Mouse (Mus musculus): ENCODE data around the gene 1700034J05Rik. TPM values are rescaled to one million over a fixed set of nuclear protein-coding genes. Genes with fewer than 3 reads are reported as not detected.

The 1700034J05Rik gene
- polyA plus RNA-seq (2014; fragmentation: Nextera tagmentation; extraction: Ambion mirVana) = 0.08 and 0.09 TPM in 2 replicates

DNA sequence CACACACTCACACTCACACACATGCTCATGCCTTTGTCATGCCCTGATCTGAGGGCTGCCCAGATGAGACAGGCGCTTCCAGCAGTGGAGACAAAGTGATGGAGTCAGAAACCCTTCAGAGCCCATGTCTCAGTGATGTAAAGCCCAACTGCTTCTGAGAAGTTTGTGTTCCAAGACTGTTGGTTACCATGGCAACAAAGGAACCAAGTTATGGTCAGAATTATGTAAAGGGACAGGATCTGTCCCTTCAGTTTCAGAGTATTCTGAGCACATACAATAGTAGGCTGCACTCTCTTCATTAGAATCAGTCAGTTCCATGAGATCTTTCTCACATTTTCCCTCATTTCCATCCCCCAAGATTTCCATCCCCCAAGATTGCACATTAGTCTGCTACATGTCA is at the start of gene 1700034J05Rik:
TSS of gene 1700034J05Rik (minus strand) at position 165 of the 400 bp plus-strand sequence.
- no peak for DNase-seq (ENCODE audit: low spot score)
- Histone ChIP-seq H3K27ac (ENCODE audit: low read depth, low read length) (no peak within 1 kb of the TSS), H3K9me3 (ENCODE audit: control insufficient read depth, low read length) (no peaks in the 10 kb centered on the region), H3K9ac (ENCODE audit: low read length) (no peak within 1 kb of the TSS), H3K4me1 (replicated peaks; ENCODE audit: control insufficient read depth, insufficient read depth, low read length) (peaks cover 7% of the 10 kb centered on the region; the same call in 1 of the 2 replicates), H3K36me3 (ENCODE audit: control insufficient read depth, insufficient read depth, low read length) (no peaks in the 10 kb centered on the region), H3K4me3 (ENCODE audit: low read depth, low read length) (no peak within 1 kb of the TSS), H3K27me3 (ENCODE audit: control insufficient read depth, insufficient read depth, low read length) (no peaks in the 10 kb centered on the region), H3K4me2 (ENCODE audit: low read depth, low read length, severe bottlenecking) (no peak within 1 kb of the TSS)
- no peak for ATAC-seq (replicated peaks; ENCODE audit: low FRiP score)
- WGBS = 75% methylated on average over 1 of the region's 1 CpGs

DNA sequence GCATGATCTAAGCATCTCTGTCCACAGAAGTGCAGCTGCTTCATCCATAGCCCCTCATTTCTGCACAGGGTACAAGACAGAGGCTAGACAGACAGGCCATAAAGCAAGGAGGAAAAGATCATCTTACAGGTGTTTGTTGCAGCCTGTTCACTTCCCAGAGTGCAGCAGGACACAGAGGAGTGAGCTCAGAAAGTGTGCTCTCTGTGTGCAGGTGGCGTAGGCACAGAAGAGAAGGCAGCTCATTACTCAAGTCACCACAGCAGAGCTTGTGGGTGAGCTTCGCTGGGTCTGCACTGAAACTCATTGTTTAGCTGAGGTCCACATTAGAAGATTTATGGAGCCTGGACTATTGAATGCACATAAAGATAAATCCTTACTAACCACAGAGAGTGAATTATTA is 45.5 kb upstream of the 1700034J05Rik start:
- Histone ChIP-seq H3K9me3 (ENCODE audit: control insufficient read depth, low read length) (no peaks in the 10 kb centered on the region), H3K36me3 (ENCODE audit: control insufficient read depth, insufficient read depth, low read length) (no peaks in the 10 kb centered on the region), H3K27ac (ENCODE audit: low read depth, low read length) (no peak overlapping the region), H3K4me1 (replicated peaks; ENCODE audit: control insufficient read depth, insufficient read depth, low read length) (no peaks in the 10 kb centered on the region), H3K4me3 (ENCODE audit: low read depth, low read length) (no peak overlapping the region), H3K4me2 (ENCODE audit: low read depth, low read length, severe bottlenecking) (no peak overlapping the region), H3K27me3 (ENCODE audit: control insufficient read depth, insufficient read depth, low read length) (no peaks in the 10 kb centered on the region), H3K9ac (ENCODE audit: low read length) (no peak overlapping the region)
- no peak for DNase-seq (ENCODE audit: low spot score)
- WGBS = 90% methylated on average over 2 of the region's 2 CpGs
- ATAC-seq (replicated peaks; ENCODE audit: low FRiP score) = no peak

DNA sequence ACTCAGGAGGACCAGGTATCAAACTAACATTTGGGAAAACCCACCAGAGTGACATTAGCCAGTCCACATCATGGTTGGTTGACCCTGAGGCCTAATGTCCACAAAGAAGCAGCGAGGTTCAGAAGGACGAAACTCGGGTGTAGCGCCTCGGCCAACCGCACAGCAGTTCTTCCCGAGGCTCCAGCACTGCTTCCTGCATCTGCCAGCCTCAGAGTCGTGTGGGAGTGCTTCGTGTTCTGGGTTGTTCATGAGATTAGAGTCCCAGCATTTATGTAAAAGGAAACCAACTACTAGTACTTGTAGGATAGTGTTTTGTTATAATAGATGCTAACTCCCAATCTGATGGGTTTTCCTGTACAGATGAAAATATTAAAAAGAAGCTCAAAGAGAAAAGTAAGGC is 45.1 kb upstream of the 1700034J05Rik start:
- Histone ChIP-seq H3K27me3 (ENCODE audit: control insufficient read depth, insufficient read depth, low read length) (no peaks in the 10 kb centered on the region), H3K4me1 (replicated peaks; ENCODE audit: control insufficient read depth, insufficient read depth, low read length) (no peaks in the 10 kb centered on the region), H3K9ac (ENCODE audit: low read length) (no peak overlapping the region), H3K4me2 (ENCODE audit: low read depth, low read length, severe bottlenecking) (no peak overlapping the region), H3K27ac (ENCODE audit: low read depth, low read length) (no peak overlapping the region), H3K9me3 (ENCODE audit: control insufficient read depth, low read length) (no peaks in the 10 kb centered on the region), H3K4me3 (ENCODE audit: low read depth, low read length) (no peak overlapping the region), H3K36me3 (ENCODE audit: control insufficient read depth, insufficient read depth, low read length) (no peaks in the 10 kb centered on the region)
- 91% methylated on average over 9 of the region's 9 CpGs for WGBS
- no peak for DNase-seq (ENCODE audit: low spot score)
- no peak for ATAC-seq (replicated peaks; ENCODE audit: low FRiP score)

DNA sequence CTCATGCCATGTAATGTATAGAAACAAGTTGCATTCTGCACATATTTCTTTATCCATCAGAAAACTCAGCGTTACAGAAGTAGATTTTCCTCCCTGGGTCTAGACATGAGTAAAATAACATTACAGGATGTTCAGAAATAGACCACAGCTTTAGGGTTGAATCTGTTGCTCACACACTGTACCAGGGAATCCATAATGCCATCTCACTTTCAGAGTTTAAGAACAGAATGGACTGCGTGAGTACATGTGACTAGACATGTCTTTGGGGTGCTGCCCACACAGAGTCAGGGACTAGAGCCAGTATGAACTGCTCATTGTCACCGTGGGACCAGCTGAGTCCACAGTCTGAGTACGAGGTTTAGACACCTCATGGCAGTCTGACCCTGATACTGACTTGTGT is 44.5 kb upstream of the 1700034J05Rik start:
- Histone ChIP-seq H3K36me3 (ENCODE audit: control insufficient read depth, insufficient read depth, low read length) (no peaks in the 10 kb centered on the region), H3K27ac (ENCODE audit: low read depth, low read length) (no peak overlapping the region), H3K4me3 (ENCODE audit: low read depth, low read length) (no peak overlapping the region), H3K4me2 (ENCODE audit: low read depth, low read length, severe bottlenecking) (no peak overlapping the region), H3K27me3 (ENCODE audit: control insufficient read depth, insufficient read depth, low read length) (no peaks in the 10 kb centered on the region), H3K9me3 (ENCODE audit: control insufficient read depth, low read length) (no peaks in the 10 kb centered on the region), H3K4me1 (replicated peaks; ENCODE audit: control insufficient read depth, insufficient read depth, low read length) (no peaks in the 10 kb centered on the region), H3K9ac (ENCODE audit: low read length) (no peak overlapping the region)
- 91% methylated on average over 4 of the region's 4 CpGs for WGBS
- ATAC-seq (replicated peaks; ENCODE audit: low FRiP score) = no peak
- DNase-seq (ENCODE audit: low spot score) = no peak

DNA sequence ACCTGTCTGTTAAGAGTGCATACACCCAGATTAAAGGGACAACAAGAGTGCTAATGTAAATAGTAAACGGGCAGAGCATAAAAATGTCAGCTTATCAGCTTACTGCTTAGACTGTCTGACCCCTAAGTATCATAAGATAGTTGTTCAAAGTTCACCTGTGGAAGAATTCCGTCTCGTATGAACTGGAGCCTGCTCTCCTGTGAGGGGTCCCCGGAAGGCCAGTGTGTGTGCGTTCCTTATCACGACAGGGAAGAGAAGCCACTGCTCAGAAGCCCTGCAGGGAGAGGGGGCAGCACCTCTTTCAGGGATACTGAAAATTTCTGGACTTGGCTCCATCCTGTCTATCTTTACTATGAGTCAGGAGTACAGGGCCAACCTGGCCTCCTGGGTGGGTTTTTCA is 42.8 kb upstream of the 1700034J05Rik start:
- ATAC-seq (replicated peaks; ENCODE audit: low FRiP score) (no peak), DNase-seq (ENCODE audit: low spot score) (no peak)
- no peak overlapping the region for H3K27ac ChIP-seq (ENCODE audit: low read depth, low read length)
- WGBS = 87% methylated on average over 6 of the region's 6 CpGs
- no peak overlapping the region for H3K4me2 ChIP-seq (ENCODE audit: low read depth, low read length, severe bottlenecking)
- H3K4me1 ChIP-seq (replicated peaks; ENCODE audit: control insufficient read depth, insufficient read depth, low read length) = no peaks in the 10 kb centered on the region
- no peaks in the 10 kb centered on the region for H3K27me3 ChIP-seq (ENCODE audit: control insufficient read depth, insufficient read depth, low read length)
- H3K36me3 ChIP-seq (ENCODE audit: control insufficient read depth, insufficient read depth, low read length) = no peaks in the 10 kb centered on the region
- H3K9me3 ChIP-seq (ENCODE audit: control insufficient read depth, low read length) = no peaks in the 10 kb centered on the region
- H3K4me3 ChIP-seq (ENCODE audit: low read depth, low read length) = no peak overlapping the region
- no peak overlapping the region for H3K9ac ChIP-seq (ENCODE audit: low read length)

DNA sequence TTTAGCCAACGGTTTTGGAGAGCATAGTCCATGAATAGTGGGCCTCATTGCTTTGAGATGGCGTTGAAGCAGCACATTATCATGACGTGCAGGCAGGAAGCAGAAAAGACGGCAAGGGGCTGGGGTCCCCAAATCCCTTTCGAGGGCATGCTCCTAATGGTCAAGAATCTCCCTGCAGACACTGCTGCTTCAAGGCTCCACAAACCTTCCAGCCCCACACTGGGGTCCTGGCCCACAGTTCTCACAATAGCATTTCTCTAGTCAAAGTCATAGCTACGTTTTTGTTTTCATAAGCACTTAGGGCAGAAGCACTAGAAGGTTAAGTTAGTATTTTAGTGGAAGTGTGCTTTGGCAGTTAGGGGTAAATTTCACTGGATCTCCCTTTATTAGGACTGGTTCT is 41.7 kb upstream of the 1700034J05Rik start:
- 84% methylated on average over 6 of the region's 6 CpGs for WGBS

DNA sequence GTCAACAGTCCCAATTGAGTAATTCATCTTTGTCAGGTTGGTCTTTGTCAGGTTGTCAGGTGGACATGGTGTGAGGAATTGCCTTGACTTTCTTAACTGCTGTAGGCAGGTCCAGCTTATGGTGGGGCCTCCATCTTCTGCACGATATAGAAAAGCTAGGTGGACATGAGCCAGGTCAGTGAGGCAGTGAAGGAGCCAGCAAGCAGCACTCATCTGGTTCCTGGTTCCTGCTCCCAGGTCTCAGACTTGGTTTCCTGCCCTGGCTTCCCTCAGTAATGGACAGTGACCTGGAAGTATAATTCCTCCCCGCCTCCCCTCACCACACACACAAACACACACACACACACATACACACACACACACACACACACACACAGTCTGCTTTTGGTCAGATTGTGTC is 41.2 kb upstream of the 1700034J05Rik start:
- WGBS = 84% methylated on average over 2 of the region's 2 CpGs
- no peak for ATAC-seq (replicated peaks; ENCODE audit: low FRiP score)
- Histone ChIP-seq H3K36me3 (ENCODE audit: control insufficient read depth, insufficient read depth, low read length) (no peaks in the 10 kb centered on the region), H3K4me1 (replicated peaks; ENCODE audit: control insufficient read depth, insufficient read depth, low read length) (no peaks in the 10 kb centered on the region), H3K9ac (ENCODE audit: low read length) (no peak overlapping the region), H3K4me2 (ENCODE audit: low read depth, low read length, severe bottlenecking) (no peak overlapping the region), H3K27ac (ENCODE audit: low read depth, low read length) (no peak overlapping the region), H3K4me3 (ENCODE audit: low read depth, low read length) (no peak overlapping the region), H3K27me3 (ENCODE audit: control insufficient read depth, insufficient read depth, low read length) (no peaks in the 10 kb centered on the region), H3K9me3 (ENCODE audit: control insufficient read depth, low read length) (no peaks in the 10 kb centered on the region)
- DNase-seq (ENCODE audit: low spot score) = no peak

More for the DNA sequence above, 41.7 kb upstream of the 1700034J05Rik start:
- H3K9ac ChIP-seq (ENCODE audit: low read length) = no peak overlapping the region
- H3K4me3 ChIP-seq (ENCODE audit: low read depth, low read length) = no peak overlapping the region
- no peaks in the 10 kb centered on the region for H3K9me3 ChIP-seq (ENCODE audit: control insufficient read depth, low read length)
- no peaks in the 10 kb centered on the region for H3K4me1 ChIP-seq (replicated peaks; ENCODE audit: control insufficient read depth, insufficient read depth, low read length)
- H3K27me3 ChIP-seq (ENCODE audit: control insufficient read depth, insufficient read depth, low read length) = no peaks in the 10 kb centered on the region
- no peak for DNase-seq (ENCODE audit: low spot score)
- no peak overlapping the region for H3K27ac ChIP-seq (ENCODE audit: low read depth, low read length)
- ATAC-seq (replicated peaks; ENCODE audit: low FRiP score) = no peak
- no peak overlapping the region for H3K4me2 ChIP-seq (ENCODE audit: low read depth, low read length, severe bottlenecking)
- H3K36me3 ChIP-seq (ENCODE audit: control insufficient read depth, insufficient read depth, low read length) = no peaks in the 10 kb centered on the region

DNA sequence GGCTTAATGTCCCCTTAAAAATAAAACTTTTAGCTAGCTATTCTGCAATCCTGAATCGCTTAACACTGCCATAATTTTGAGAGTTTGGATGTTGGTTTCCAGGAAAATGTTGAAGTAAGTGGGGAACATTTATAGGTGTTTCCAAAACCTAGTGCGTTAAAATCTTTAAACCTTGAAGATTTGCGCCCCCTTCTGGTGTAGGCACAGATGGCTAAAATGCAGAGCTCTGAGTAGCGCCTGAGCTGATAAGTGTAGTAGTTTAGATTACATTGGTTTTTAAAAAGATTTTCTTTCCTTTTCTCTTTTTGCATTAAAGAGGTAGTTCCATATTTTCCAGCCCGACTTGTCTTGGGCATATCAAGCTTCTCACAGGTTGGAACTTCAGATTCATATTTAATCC is 40.0 kb upstream of the 1700034J05Rik start:
- Histone ChIP-seq H3K27ac (ENCODE audit: low read depth, low read length) (no peak overlapping the region), H3K4me1 (replicated peaks; ENCODE audit: control insufficient read depth, insufficient read depth, low read length) (no peaks in the 10 kb centered on the region), H3K36me3 (ENCODE audit: control insufficient read depth, insufficient read depth, low read length) (no peaks in the 10 kb centered on the region), H3K9ac (ENCODE audit: low read length) (no peak overlapping the region), H3K4me3 (ENCODE audit: low read depth, low read length) (no peak overlapping the region), H3K27me3 (ENCODE audit: control insufficient read depth, insufficient read depth, low read length) (no peaks in the 10 kb centered on the region), H3K9me3 (ENCODE audit: control insufficient read depth, low read length) (no peaks in the 10 kb centered on the region), H3K4me2 (ENCODE audit: low read depth, low read length, severe bottlenecking) (no peak overlapping the region)
- peak; percentile 64 for DNase-seq (ENCODE audit: low spot score)
- no peak for ATAC-seq (replicated peaks; ENCODE audit: low FRiP score)
- 43% methylated on average over 5 of the region's 5 CpGs for WGBS

DNA sequence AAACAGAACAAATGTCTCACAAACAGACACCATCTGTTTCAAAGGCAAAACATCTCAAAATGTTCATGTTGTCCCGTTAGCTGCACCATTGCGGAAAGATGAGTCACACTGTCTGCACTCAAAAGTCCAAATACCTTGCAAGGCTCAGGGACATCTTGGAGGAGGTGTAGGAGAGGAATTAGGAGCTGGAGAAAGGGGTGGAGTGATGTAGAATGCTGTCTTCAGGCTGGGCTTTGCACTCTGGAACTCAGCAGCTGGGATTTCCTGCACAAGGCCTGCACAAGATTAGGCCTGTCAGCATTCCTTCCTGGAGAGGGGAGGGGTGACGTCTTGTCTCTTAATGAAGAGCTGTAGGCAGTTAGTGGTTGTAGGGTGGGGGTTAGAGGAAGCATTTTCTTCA is 30.3 kb upstream of the 1700034J05Rik start:
- DNase-seq (ENCODE audit: low spot score) (no peak), ATAC-seq (replicated peaks; ENCODE audit: low FRiP score) (no peak)
- Histone ChIP-seq H3K9ac (ENCODE audit: low read length) (no peak overlapping the region), H3K27me3 (ENCODE audit: control insufficient read depth, insufficient read depth, low read length) (no peaks in the 10 kb centered on the region), H3K27ac (ENCODE audit: low read depth, low read length) (no peak overlapping the region), H3K36me3 (ENCODE audit: control insufficient read depth, insufficient read depth, low read length) (no peaks in the 10 kb centered on the region), H3K9me3 (ENCODE audit: control insufficient read depth, low read length) (no peaks in the 10 kb centered on the region), H3K4me1 (replicated peaks; ENCODE audit: control insufficient read depth, insufficient read depth, low read length) (peaks cover 4% of the 10 kb centered on the region; the same call in 1 of the 2 replicates), H3K4me2 (ENCODE audit: low read depth, low read length, severe bottlenecking) (no peak overlapping the region), H3K4me3 (ENCODE audit: low read depth, low read length) (no peak overlapping the region)
- 77% methylated on average over 3 of the region's 3 CpGs for WGBS
